Mouse (Mus musculus): ENCODE data around the gene Mapk10. TPM values are rescaled to one million over a fixed set of nuclear protein-coding genes. Genes with fewer than 3 reads are reported as not detected.

The Mapk10 gene
- polyA plus RNA-seq, 2 experiments from 2014 or later: not detected

- ATAC-seq: no peak
Measured at GRCm38 (mm10) chr5:103037752-103038151, 173.4 kb downstream of the Mapk10 start.

DNA sequence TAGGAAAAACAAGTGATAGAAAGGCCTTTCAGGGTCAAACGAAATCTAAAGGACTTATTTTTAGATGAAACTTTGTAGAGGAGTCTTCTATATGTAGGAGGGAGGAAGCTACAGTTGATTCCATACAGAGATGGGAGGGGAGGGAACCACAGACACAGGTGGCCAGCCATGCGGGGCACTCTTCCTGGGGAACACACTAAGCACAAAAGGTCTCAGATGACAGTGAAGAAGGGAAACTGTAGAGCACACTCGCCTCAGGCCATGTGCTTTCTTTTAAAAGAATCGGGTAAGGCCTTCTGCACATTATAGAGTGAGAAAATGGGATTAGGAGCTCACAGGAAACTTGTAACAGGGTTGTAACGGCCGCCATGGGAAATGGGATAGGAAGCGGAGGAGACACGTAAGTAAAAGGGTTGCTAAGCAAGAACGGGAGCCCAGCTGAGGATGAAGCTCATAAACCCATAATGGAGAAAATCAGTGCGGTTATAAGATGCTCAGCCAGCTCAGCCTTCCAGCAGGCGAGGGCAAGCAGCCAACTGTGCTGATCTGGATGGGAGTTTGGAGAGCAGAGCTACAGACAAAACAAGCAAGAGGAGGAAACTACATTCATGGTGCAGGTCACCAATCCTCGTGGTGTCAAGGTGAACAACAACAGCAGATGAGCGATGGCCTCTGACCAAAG lies 182.1 kb downstream of the Mapk10 start:
- no peak for ATAC-seq

DNA sequence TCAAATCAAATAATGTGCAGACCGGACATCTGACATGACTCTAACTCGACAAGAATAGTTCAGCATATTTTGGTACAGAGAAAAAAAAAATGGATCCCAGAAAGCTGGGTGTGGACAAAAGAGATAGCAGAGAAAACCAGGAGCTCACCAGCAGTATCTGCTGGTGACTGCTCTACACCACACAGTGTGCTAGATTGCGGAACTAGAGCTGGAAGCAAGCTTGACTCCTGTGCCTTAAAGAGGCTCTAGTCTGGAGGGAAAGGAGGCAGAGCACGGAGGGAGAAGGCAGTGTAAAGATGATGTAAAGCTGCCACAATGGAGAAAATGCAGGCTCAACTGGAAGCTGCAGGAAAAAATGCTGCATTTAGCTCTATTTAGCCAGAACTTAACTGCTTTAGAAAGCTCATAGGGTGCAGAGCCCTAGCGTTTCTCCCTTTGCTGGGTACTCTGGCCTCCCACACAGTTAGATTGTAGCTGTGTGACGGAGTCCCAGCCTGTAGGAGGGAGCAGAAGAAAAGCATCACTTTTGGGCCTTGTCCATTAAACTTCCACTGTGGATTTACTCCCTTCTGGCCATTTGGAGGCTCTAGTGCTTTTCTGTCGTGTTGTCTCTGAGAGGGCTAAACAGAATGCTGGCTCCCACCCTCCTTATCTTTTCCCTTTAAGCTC lies 188.5 kb downstream of the Mapk10 start:
- ATAC-seq: no peak

DNA sequence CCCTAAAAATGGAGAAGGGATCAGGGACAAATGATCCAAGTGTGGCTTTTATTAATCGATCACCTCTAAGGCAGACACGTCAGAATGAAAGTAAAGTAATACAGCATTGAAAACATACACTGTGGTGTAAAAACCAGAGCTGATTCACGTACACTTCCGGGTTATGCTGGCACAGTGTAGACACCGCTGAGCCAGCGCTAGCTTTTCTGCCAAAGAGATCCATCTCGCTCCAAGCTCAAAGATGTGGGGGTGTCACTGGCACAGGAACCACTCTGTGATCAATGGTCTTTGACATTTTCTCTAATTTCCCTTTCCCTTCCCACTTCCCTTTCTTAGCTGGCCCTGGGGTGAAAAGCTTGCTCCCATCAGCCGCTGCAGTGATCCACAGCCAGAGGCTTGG lies 189.7 kb downstream of the Mapk10 start:
- ATAC-seq: no peak

- no peak for ATAC-seq
Measured at GRCm38 (mm10) chr5:103020954-103021353, 190.2 kb downstream of the Mapk10 start.

DNA sequence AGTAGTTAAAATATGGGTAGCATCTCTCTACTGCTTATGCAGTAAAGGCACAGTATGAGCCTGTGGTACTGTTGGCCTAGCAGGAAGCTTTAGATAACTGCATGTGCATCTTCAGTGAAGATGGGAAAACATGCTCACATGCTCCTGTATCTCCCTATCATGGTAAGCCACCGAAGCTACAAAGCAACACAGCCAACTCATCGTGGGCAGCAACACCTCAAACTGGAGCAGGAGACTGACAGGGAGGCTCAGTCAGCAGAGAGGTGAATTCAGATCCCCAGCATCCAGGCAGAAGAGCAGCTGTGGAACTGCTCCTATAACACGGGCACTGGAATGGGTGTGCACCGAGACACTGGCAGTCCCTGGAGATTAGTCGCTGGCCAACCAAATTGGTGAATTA lies 191.0 kb downstream of the Mapk10 start:
- no peak for ATAC-seq

GRCm38 (mm10) chr5:103017637-103018036 lies 193.5 kb downstream of the Mapk10 start:
- no peak for ATAC-seq

- ATAC-seq: no peak
Measured at GRCm38 (mm10) chr5:103014309-103014708, 196.8 kb downstream of the Mapk10 start.

- ATAC-seq: no peak
Measured at GRCm38 (mm10) chr5:103008894-103009293, 202.2 kb downstream of the Mapk10 start.

DNA sequence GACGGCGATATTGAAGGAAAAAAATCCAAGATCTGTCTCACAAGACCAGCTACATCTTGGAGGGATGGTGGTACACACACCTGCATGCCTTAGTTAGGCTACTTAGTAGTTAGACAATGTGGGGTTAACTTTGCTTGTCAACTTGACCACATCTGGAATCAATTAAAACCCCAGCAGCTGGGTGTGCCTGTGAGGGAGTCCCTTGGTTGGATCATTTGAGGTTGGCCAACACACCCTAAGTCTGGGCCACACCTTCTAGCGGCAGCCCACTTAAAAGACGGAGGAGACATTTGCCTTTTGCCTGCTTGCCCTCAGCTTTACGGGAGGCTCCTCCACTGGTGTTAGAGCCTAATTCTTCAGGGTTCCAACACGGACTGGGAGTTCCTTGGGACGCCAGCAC lies 209.0 kb downstream of the Mapk10 start:
- ATAC-seq: no peak

- ATAC-seq: no peak
Measured at GRCm38 (mm10) chr5:103000572-103000971, 210.6 kb downstream of the Mapk10 start.

GRCm38 (mm10) chr5:102998524-102998923 lies 212.6 kb downstream of the Mapk10 start:
- no peak for ATAC-seq

GRCm38 (mm10) chr5:102997907-102998306 lies 213.2 kb downstream of the Mapk10 start:
- no peak for ATAC-seq

DNA sequence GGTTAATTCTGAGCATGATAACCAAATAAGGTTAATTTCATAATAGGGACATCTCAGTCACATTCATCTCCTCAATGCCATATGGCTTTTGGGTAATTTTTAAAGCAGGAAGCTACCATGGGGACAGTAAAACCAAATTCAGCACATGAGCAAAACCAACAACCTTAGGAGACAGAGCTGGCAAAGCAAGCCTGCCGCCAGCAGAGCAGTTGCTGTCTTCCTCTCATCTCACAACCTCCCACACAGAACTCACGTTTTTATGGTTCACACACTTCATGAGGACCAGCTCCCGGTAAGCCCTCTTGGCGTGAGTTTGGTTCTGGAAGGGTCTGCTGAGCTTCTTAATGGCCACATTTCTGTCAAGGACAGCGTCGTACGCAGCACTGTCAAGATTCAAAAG lies 214.8 kb downstream of the Mapk10 start:
- ATAC-seq: no peak

DNA sequence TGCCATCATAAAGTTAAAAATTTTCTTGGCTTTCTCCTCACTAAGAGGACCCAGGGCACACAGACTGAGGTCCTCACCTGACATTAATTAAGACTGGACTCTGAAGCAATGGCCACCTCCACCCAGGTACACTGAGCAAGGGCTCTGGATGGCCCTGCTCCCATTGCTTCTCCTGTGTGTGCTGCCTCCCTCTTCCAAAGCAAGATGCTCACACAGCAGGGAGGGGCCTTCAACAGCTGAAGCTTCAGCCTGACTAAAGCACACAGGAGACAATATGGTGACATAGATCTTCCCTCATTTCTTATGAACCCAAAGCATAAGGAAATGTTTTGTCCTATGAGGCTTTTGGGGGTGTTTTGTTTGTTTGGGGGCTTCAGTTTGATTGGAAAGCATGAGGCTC lies 215.2 kb downstream of the Mapk10 start:
- ATAC-seq: no peak

GRCm38 (mm10) chr5:102993951-102994350 lies 217.2 kb downstream of the Mapk10 start:
- no peak for ATAC-seq

DNA sequence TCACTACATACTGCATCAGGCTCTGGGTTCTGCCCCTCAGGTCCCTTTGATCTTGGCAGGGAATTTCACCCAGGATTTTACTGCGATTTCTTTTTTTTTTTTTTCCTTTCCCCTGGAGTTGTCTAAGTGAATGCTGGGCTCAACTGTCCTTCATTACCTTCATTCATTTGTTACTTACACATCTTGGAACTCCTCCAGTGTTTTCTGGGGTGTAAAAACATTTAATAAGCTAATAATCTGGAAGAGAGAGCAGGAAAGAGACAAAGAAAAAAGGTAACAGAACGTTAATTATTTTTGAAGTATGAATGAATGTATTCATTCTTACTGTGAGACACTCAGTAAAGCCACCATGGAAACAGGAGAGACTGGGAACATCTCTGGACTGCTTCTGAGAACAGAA lies 219.4 kb downstream of the Mapk10 start:
- ATAC-seq: no peak

- ATAC-seq: no peak
Measured at GRCm38 (mm10) chr5:102978382-102978781, 232.8 kb downstream of the Mapk10 start.

DNA sequence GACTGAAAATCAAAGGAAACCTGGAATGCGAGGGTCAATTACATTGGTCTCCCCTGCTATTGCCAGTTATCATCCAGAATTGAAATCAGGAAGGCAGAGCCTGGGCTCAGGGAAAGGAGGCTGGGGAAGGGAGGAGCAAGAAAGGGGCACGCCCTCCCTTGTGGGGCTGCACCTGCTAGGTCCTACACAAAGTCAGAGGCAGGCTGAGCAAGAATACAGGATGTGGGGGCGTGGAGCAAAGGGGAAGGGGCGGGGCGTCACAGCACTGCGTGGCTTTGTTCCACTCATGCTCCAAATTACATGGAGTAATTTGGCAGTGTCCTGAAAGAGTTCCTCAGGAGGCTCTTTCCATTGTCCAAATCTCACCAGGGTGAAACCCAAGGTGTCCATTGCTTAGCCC lies 234.0 kb downstream of the Mapk10 start:
- no peak for ATAC-seq

DNA sequence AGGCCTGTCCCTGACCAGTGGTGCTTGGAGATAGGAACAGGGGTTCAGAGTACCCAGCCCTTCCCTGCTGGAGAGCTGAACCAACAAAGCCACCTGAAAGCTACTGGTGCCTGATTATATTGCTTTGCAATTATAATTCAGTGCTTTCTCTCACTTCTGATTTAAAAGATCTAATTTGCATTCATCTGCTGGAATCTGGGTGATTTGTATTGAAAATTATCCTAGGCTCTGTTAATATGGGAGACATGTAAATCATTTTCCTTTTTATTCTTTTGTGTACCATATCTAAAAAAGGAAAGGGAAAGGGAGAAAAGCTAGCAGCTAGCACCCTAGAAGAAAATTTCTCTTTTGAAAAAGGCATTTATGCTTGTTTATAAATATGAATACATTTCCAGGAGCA lies 234.6 kb downstream of the Mapk10 start:
- no peak for ATAC-seq

DNA sequence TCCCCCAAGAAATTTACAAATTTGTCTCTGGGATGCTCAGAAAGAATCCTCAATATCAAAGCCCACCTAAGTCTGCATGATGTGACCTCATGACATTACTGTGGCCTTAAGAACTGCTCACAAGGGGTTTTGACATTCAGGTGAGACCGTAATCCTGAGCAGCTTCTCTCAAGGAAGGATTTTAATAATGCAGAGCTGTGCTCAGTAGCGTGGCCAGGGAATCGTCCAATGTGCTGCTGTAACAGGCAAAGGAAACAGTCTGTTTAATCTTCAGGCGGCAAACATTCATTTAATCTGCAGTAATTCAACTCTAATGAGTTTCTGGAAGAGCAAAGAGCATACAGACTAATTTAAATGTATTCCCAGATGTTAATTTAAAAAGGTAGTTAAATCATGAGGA lies 236.7 kb downstream of the Mapk10 start:
- no peak for ATAC-seq

- no peak for ATAC-seq
Measured at GRCm38 (mm10) chr5:102964396-102964795, 246.7 kb downstream of the Mapk10 start.

- no peak for ATAC-seq
Measured at GRCm38 (mm10) chr5:102953414-102953813, 257.7 kb downstream of the Mapk10 start.

- ATAC-seq: no peak
Measured at GRCm38 (mm10) chr5:102952918-102953317, 258.2 kb downstream of the Mapk10 start.

Data from CD4-positive, CD25-positive, alpha-beta regulatory T cell, adult 4 months (primary cell).